Mouse (Mus musculus) kidney, adult 2 months (tissue): Measurements from ENCODE around the gene Zranb2. TPM values are rescaled to one million over a fixed set of nuclear protein-coding genes. Genes with fewer than 3 reads are reported as not detected.

Experiments used
- DNase-seq: peaks from one replicate; pipeline ENCODE4 v3.0.0; 2021
- H3K27ac ChIP-seq: fragments of 200-500 bp; 2 replicates; pipeline ENCODE4 v1.5.1; 2012; ENCODE audit warnings: low read depth, low read length, control low read depth, inconsistent platforms; ENCODE audit not compliant: insufficient read depth
- H3K27me3 ChIP-seq: fragments of 200-500 bp; replicated peaks from 2 replicates; pipeline ENCODE4 v1.6.1; 2012; ENCODE audit warnings: mild to moderate bottlenecking, moderate library complexity, low read length, inconsistent platforms; ENCODE audit not compliant: control insufficient read depth, insufficient read depth
- H3K36me3 ChIP-seq: fragments of 200-500 bp; 2 replicates; pipeline ENCODE4 v1.6.1; 2012; ENCODE audit warnings: mild to moderate bottlenecking, moderate library complexity, low read length, inconsistent platforms; ENCODE audit not compliant: control insufficient read depth, insufficient read depth
- H3K4me1 ChIP-seq: fragments of 200-500 bp; 2 replicates; pipeline ENCODE4 v1.6.1; 2011; ENCODE audit warnings: low read length; ENCODE audit not compliant: control insufficient read depth, insufficient read depth
- H3K4me3 ChIP-seq: fragments of 200-500 bp; 2 replicates; pipeline ENCODE4 v1.5.1; 2011; ENCODE audit warnings: mild to moderate bottlenecking, low read depth, low read length, control low read depth; ENCODE audit not compliant: insufficient read depth
- CTCF ChIP-seq: fragments of 200-500 bp; conservative IDR thresholded peaks from 2 replicates; pipeline ENCODE4 v1.5.1; 2011; ENCODE audit warnings: low read depth, mild to moderate bottlenecking, control low read depth, low read length, moderate library complexity, mixed read lengths; ENCODE audit not compliant: insufficient read depth, insufficient read length
- POLR2A ChIP-seq: fragments of 200-500 bp; IDR thresholded peaks from one replicate; pipeline ENCODE4 v1.6.1; 2011; ENCODE audit warnings: low read depth, low read length, control low read depth
- WGBS: fragments of 180-500 bp; shearing (Covaris S2); methylation state at CpG from one replicate; pipeline ENCODE4 v1.1.7; 2018; 5-methylcytosine and 5-hydroxymethylcytosine counted together
- polyA plus RNA-seq: library from polyadenylated mRNA; depleted of rRNA; stranded (reverse); fragments of >200 nt; gene quantifications from 2 replicates; pipeline ENCODE4 v1.2.3, GENCODE M21; 2012

Zranb2 gene
- polyA plus RNA-seq, 1 experiment = 10.2 TPM

- no peak within 1 kb of the TSS; the same call in 1 of the 2 replicates for H3K27ac ChIP-seq
- no peak for TF ChIP-seq CTCF
- no peak for TF ChIP-seq POLR2A
- no peaks in the 10 kb centered on the region; the same call in 1 of the 2 replicates for H3K4me1 ChIP-seq
- DNase-seq = peak; percentile 74
- no peaks in the 10 kb centered on the region for H3K36me3 ChIP-seq
- WGBS = 1% methylated on average over 84 of the region's 84 CpGs
- H3K4me3 ChIP-seq = peak within 1 kb of the TSS; percentile 43
- H3K27me3 ChIP-seq = no peaks in the 10 kb centered on the region
Measured at GRCm38 (mm10) chr3:157566725-157567565, 33.0 kb downstream of the Zranb2 start, which contains the start of gene Ptger3. Ptger3 (plus strand) TSS chr3:157566892.

- H3K4me1 ChIP-seq = no peaks in the 10 kb centered on the region; the same call in 1 of the 2 replicates
- H3K36me3 ChIP-seq = no peaks in the 10 kb centered on the region
- no peaks in the 10 kb centered on the region for H3K27me3 ChIP-seq
- DNase-seq = no peak
- TF ChIP-seq POLR2A (no peak), CTCF (no peak)
- H3K27ac ChIP-seq = peak overlapping the region; percentile 2; the same call in 1 of the 2 replicates
- peak overlapping the region; percentile 43 for H3K4me3 ChIP-seq
- 3% methylated on average over 34 of the region's 34 CpGs for WGBS
Measured at GRCm38 (mm10) chr3:157567566-157568132, 33.7 kb downstream of the Zranb2 start.

- Histone ChIP-seq H3K27me3 (no peaks in the 10 kb centered on the region), H3K36me3 (no peaks in the 10 kb centered on the region), H3K4me1 (no peaks in the 10 kb centered on the region), H3K4me3 (no peak overlapping the region), H3K27ac (no peak overlapping the region)
- 79% methylated on average over 6 of the region's 6 CpGs for WGBS
- TF ChIP-seq POLR2A (no peak), CTCF (no peak)
- DNase-seq = no peak
Measured at GRCm38 (mm10) chr3:157572011-157572410, 38.1 kb downstream of the Zranb2 start.

GRCm38 (mm10) chr3:157575441-157576342 lies 41.7 kb downstream of the Zranb2 start:
- Histone ChIP-seq H3K27me3 (no peaks in the 10 kb centered on the region), H3K27ac (no peak overlapping the region), H3K4me1 (peaks cover 6% of the 10 kb centered on the region; the same call in 1 of the 2 replicates), H3K36me3 (no peaks in the 10 kb centered on the region), H3K4me3 (no peak overlapping the region)
- TF ChIP-seq POLR2A (no peak), CTCF (no peak)
- 44% methylated on average over 9 of the region's 9 CpGs for WGBS
- peak; percentile 25 for DNase-seq

GRCm38 (mm10) chr3:157576343-157576722 lies 42.4 kb downstream of the Zranb2 start:
- no peak overlapping the region for H3K4me3 ChIP-seq
- H3K27ac ChIP-seq = no peak overlapping the region
- TF ChIP-seq CTCF (no peak), POLR2A (no peak)
- H3K4me1 ChIP-seq = peaks cover 6% of the 10 kb centered on the region; the same call in 1 of the 2 replicates
- H3K36me3 ChIP-seq = no peaks in the 10 kb centered on the region
- no peak for DNase-seq
- no peaks in the 10 kb centered on the region for H3K27me3 ChIP-seq
- 91% methylated on average over 1 of the region's 1 CpGs for WGBS

GRCm38 (mm10) chr3:157576862-157577261 lies 42.9 kb downstream of the Zranb2 start:
- H3K27me3 ChIP-seq = no peaks in the 10 kb centered on the region
- no peak for DNase-seq
- H3K36me3 ChIP-seq = no peaks in the 10 kb centered on the region
- H3K27ac ChIP-seq = no peak overlapping the region
- TF ChIP-seq POLR2A = no peak
- no peak for TF ChIP-seq CTCF
- peaks cover 6% of the 10 kb centered on the region; the same call in 1 of the 2 replicates for H3K4me1 ChIP-seq
- WGBS = 61% methylated on average over 1 of the region's 1 CpGs
- no peak overlapping the region for H3K4me3 ChIP-seq
